Mouse (Mus musculus) testis, adult 2 months (tissue): ENCODE measurements around the gene Ganab. TPM values are rescaled to one million over a fixed set of nuclear protein-coding genes. Genes with fewer than 3 reads are reported as not detected.

Experiments used
- H3K27ac ChIP-seq: fragments of 200-500 bp; 2 replicates; pipeline ENCODE4 v1.5.1; 2012; ENCODE audit warnings: low read depth, low read length; ENCODE audit not compliant: control insufficient read depth, insufficient read depth
- H3K27me3 ChIP-seq: fragments of 200-500 bp; 2 replicates; pipeline ENCODE4 v1.6.1; 2012; ENCODE audit warnings: mild to moderate bottlenecking, low read length, moderate library complexity; ENCODE audit not compliant: control insufficient read depth, insufficient read depth
- H3K36me3 ChIP-seq: fragments of 200-500 bp; 2 replicates; pipeline ENCODE4 v1.6.1; 2012; ENCODE audit warnings: mild to moderate bottlenecking, low read length; ENCODE audit not compliant: control insufficient read depth, insufficient read depth
- H3K4me1 ChIP-seq: fragments of 200-500 bp; 2 replicates; pipeline ENCODE4 v1.6.1; 2012; ENCODE audit warnings: low read length; ENCODE audit not compliant: control insufficient read depth, insufficient read depth
- H3K4me3 ChIP-seq: fragments of 200-500 bp; 2 replicates; pipeline ENCODE4 v1.5.1; 2012; ENCODE audit warnings: low read depth, mild to moderate bottlenecking, low read length, moderate library complexity, mixed read lengths; ENCODE audit not compliant: control insufficient read depth
- CTCF ChIP-seq: fragments of 200-500 bp; IDR thresholded peaks from 2 replicates; pipeline ENCODE4 v1.5.1; 2012; ENCODE audit warnings: low read depth, mild to moderate bottlenecking, inconsistent platforms, low read length, moderate library complexity; ENCODE audit not compliant: control insufficient read depth, insufficient read depth, insufficient replicate concordance
- POLR2A ChIP-seq: fragments of 200-500 bp; IDR thresholded peaks from 2 replicates; pipeline ENCODE4 v1.6.1; 2012; ENCODE audit warnings: low read depth, mild to moderate bottlenecking, inconsistent platforms, low read length, moderate library complexity; ENCODE audit not compliant: control insufficient read depth
- polyA plus RNA-seq: library from polyadenylated mRNA; depleted of rRNA; stranded (reverse); fragments of >200 nt; gene quantifications from 2 replicates; pipeline ENCODE4 v1.2.3, GENCODE M21; 2012

The Ganab gene
- polyA plus RNA-seq, 1 experiment, result 57.0 TPM

DNA sequence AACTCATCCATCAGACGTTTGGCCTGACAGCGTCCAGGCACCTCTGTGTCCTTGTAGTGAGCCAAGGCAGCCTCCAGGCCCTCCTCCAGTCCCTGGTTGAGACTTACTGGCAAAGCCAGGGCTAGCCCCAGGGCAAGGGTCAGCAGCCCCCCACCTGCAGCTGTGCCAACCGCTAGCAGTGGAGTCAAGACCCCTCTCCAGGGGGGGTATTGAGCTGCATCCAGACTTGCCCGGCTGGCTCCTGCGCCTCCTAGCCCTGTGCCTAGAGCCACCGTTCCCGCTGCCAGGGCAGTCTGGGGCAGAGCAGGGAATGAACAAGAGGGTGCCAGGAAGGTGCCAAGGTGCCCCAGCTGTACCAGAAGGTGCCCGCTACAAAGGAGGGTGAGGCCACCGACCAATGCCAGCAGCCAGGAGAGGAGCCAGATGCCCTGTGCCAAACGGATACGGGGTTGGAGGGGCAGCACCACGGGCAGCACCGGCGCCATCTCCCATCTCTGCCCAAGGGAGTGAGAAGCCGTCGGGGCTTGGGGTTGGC is 30.9 kb downstream of the Ganab start:
- no peaks in the 10 kb centered on the region for H3K27me3 ChIP-seq
- peaks cover 15% of the 10 kb centered on the region for H3K4me1 ChIP-seq
- peak overlapping the region; percentile 21; the same call in 1 of the 2 replicates for H3K27ac ChIP-seq
- peak overlapping the region; percentile 76 for H3K4me3 ChIP-seq
- no peak for TF ChIP-seq POLR2A
- no peak for TF ChIP-seq CTCF
- H3K36me3 ChIP-seq, result no peaks in the 10 kb centered on the region

DNA sequence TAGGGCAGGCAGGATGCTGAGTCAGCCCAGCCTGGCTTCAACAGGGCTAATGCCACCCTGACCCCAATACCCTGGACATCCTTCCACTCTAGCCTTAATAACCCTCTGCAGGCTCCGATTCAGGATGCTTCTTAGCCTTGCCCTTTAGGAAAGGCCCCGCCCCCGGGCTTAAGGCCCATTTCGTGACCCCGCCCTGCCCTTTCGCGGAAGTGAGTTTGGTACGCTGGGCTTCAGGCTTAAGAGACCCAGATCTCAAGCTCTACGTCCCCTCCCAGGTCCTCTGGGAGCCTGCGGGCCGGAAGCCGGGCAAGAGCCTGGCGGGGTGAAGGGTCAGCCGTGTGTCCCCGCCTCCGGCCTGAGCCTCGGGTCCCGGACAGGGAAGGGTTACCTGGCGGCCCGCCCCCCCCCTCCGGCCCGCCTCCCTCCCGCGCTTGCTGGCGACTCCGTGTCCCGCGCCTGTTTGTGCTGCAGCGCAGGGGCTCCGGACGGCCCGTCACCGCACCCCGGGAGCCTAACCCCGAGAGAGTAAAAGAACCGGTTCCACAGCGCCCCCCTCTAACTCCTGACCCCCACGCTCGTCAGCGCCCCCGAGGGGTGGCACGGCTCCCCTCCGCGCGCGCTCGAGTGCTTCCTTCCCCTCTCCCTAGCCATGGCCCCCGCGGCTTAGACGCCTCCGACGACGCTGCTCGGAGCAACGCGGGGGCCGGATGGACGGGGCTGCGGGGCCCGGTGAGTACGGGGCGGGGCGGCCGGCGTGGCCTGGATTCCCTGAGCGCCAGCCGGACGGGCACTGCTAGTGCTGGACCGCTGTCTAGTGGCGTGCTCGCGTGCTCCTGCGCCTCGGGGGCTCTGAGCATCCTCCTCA is 31.6 kb downstream of the Ganab start, which contains the start of the genes Rom1 and Eml3:
TSS of gene Rom1 (minus strand) at position 133 of the 865 bp plus-strand sequence.
TSS of gene Eml3 (plus strand) at position 329 of the 865 bp plus-strand sequence.
- peak within 1 kb of the TSS; percentile 21; the same call in 1 of the 2 replicates for H3K27ac ChIP-seq
- peaks cover 15% of the 10 kb centered on the region for H3K4me1 ChIP-seq
- H3K4me3 ChIP-seq, result peak within 1 kb of the TSS; percentile 76
- no peaks in the 10 kb centered on the region for H3K27me3 ChIP-seq
- TF ChIP-seq POLR2A (peak; percentile 15; the same call in 1 of the 2 replicates), CTCF (no peak)
- H3K36me3 ChIP-seq, result no peaks in the 10 kb centered on the region

- no peak for TF ChIP-seq CTCF
- TF ChIP-seq POLR2A, result no peak
- peak overlapping the region; percentile 76 for H3K4me3 ChIP-seq
- H3K4me1 ChIP-seq, result peaks cover 15% of the 10 kb centered on the region
- no peaks in the 10 kb centered on the region for H3K27me3 ChIP-seq
- H3K27ac ChIP-seq, result no peak overlapping the region
- H3K36me3 ChIP-seq, result no peaks in the 10 kb centered on the region
Measured at GRCm38 (mm10) chr19:8930117-8930516, 32.2 kb downstream of the Ganab start.

DNA sequence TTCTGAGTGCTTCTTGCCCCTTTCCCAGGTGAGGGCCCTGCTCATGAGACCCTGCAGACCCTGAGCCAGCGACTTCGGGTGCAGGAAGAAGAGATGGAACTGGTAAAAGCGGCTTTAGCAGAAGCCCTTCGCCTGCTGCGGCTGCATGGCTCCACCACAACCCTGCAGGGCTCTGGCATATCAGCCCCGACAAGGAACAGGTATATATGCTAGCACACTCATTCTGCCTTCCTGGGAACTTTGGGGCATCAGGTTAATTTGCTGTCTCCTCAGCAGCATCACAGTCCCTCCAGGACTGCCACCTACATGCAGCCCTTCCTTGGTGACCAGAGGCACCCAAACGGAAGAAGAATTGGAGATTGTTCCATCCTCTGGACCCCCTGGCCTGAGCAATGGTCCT is 32.9 kb downstream of the Ganab start:
- H3K27ac ChIP-seq, result no peak overlapping the region
- TF ChIP-seq CTCF, result no peak
- no peak for TF ChIP-seq POLR2A
- H3K27me3 ChIP-seq, result no peaks in the 10 kb centered on the region
- peaks cover 15% of the 10 kb centered on the region for H3K4me1 ChIP-seq
- no peak overlapping the region for H3K4me3 ChIP-seq
- no peaks in the 10 kb centered on the region for H3K36me3 ChIP-seq

DNA sequence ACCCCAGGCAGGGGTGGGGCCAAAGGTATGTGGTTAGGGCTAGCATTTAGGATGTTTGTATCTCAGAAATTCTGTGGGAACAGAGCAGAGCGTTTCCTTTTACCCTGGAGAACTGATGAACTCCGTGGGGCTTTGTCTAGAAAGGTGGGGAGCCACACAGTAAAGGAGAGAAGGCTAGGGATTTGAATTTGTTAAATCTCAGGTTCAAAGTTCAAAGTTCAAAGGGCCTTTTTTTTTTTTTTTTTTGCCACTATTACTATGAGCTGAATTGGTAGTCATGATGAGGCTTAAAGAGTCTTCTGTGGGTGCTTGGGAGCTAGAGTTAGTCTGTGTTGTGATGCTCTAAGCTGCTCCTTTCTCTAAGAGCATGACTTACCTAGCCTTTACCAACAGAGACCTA is 38.9 kb downstream of the Ganab start:
- TF ChIP-seq POLR2A (no peak), CTCF (no peak)
- H3K27me3 ChIP-seq, result no peaks in the 10 kb centered on the region
- H3K27ac ChIP-seq, result no peak overlapping the region
- no peaks in the 10 kb centered on the region for H3K36me3 ChIP-seq
- H3K4me1 ChIP-seq, result peaks cover 15% of the 10 kb centered on the region
- no peak overlapping the region for H3K4me3 ChIP-seq

GRCm38 (mm10) chr19:8940526-8941133 is 42.8 kb downstream of the Ganab start:
- H3K27me3 ChIP-seq, result no peaks in the 10 kb centered on the region
- H3K27ac ChIP-seq, result no peak overlapping the region
- no peaks in the 10 kb centered on the region; the same call in 1 of the 2 replicates for H3K36me3 ChIP-seq
- peaks cover 15% of the 10 kb centered on the region for H3K4me1 ChIP-seq
- no peak overlapping the region for H3K4me3 ChIP-seq
- TF ChIP-seq CTCF, result no peak
- TF ChIP-seq POLR2A, result no peak

- Histone ChIP-seq H3K4me3 (peak overlapping the region; percentile 98), H3K27ac (peak overlapping the region; percentile 74), H3K36me3 (no peaks in the 10 kb centered on the region; the same call in 1 of the 2 replicates), H3K4me1 (peaks cover 15% of the 10 kb centered on the region), H3K27me3 (no peaks in the 10 kb centered on the region)
- no peak for TF ChIP-seq POLR2A
- no peak for TF ChIP-seq CTCF
Measured at GRCm38 (mm10) chr19:8941136-8941514, 43.3 kb downstream of the Ganab start.
